Mouse (Mus musculus) limb, embryonic 14.5 days (tissue): ENCODE measurements around the gene Rgs7. TPM values are rescaled to one million over a fixed set of nuclear protein-coding genes. Genes with fewer than 3 reads are reported as not detected.

Source experiments
- ATAC-seq: fragments of 200-750 bp; cut with Nextera tagmentation; 2 replicates; pipeline ENCODE4 v1.8.0; 2017; ENCODE audit warnings: low read depth, moderate number of reproducible peaks, moderate TSS enrichment; ENCODE audit not compliant: low FRiP score
- DNase-seq: peaks from one replicate; pipeline ENCODE4 v3.0.0-alpha.2; 2015; ENCODE audit warnings: low spot score
- H3K27ac ChIP-seq: fragments of 300-500 bp; sonication (generic); replicated peaks from 2 replicates; pipeline ENCODE4 v1.5.1; 2014; ENCODE audit warnings: low read depth, mild to moderate bottlenecking, low read length, moderate library complexity, mixed read lengths
- H3K27me3 ChIP-seq: fragments of 300-500 bp; sonication (generic); 2 replicates; pipeline ENCODE4 v1.6.1; 2014; ENCODE audit warnings: low read length, mixed read lengths; ENCODE audit not compliant: control insufficient read depth, insufficient read depth
- H3K36me3 ChIP-seq: fragments of 300-500 bp; sonication (generic); 2 replicates; pipeline ENCODE4 v1.6.1; 2014; ENCODE audit warnings: mild to moderate bottlenecking, low read length, moderate library complexity, mixed read lengths; ENCODE audit not compliant: control insufficient read depth, insufficient read depth
- H3K4me1 ChIP-seq: fragments of 300-500 bp; sonication (generic); 2 replicates; pipeline ENCODE4 v1.6.1; 2014; ENCODE audit warnings: antibody characterized with exemption, low read length, mixed read lengths; ENCODE audit not compliant: control insufficient read depth, insufficient read depth
- H3K4me2 ChIP-seq: fragments of 300-500 bp; sonication (generic); replicated peaks from 2 replicates; pipeline ENCODE4 v1.6.1; 2014; ENCODE audit warnings: low read depth, mild to moderate bottlenecking, low read length, moderate library complexity; ENCODE audit not compliant: severe bottlenecking
- H3K4me3 ChIP-seq: fragments of 300-500 bp; sonication (generic); replicated peaks from 2 replicates; pipeline ENCODE4 v1.5.1; 2014; ENCODE audit warnings: low read length
- H3K9ac ChIP-seq: fragments of 300-500 bp; sonication (generic); 2 replicates; pipeline ENCODE4 v1.6.1; 2014; ENCODE audit warnings: mild to moderate bottlenecking, low read depth, low read length, moderate library complexity; ENCODE audit not compliant: severe bottlenecking
- H3K9me3 ChIP-seq: fragments of 300-500 bp; sonication (generic); 2 replicates; pipeline ENCODE4 v1.6.1; 2016; ENCODE audit warnings: low read length; ENCODE audit not compliant: control insufficient read depth
- POLR2A ChIP-seq: fragments of 200-500 bp; IDR thresholded peaks from 2 replicates; pipeline ENCODE4 v1.8.0; 2012; ENCODE audit warnings: inconsistent platforms, mild to moderate bottlenecking, moderate library complexity, borderline replicate concordance; ENCODE audit not compliant: insufficient read depth, insufficient read length; ENCODE audit errors: extremely low read depth
- WGBS: fragments of 180-500 bp; shearing (Covaris S2); extraction: QIAGEN DNeasy Blood & Tissue Kit; methylation state at CpG from one replicate; pipeline ENCODE4 v1.1.7; 2014; 5-methylcytosine and 5-hydroxymethylcytosine counted together
- polyA plus RNA-seq, 2 experiments: library from polyadenylated mRNA; depleted of rRNA in 1 of 2; stranded (reverse) in 1 of 2; unstranded in 1 of 2; fragments of >200 nt; fragmentation: Nextera tagmentation in 1 of 2; extraction: Ambion mirVana in 1 of 2; gene quantifications; 2 replicates each; pipeline versions ENCODE4 v1.2.1 to v1.2.3; 2012 to 2014

Gene Rgs7
- polyA plus RNA-seq, 2 experiments: 0.47 to 0.65 TPM

DNA sequence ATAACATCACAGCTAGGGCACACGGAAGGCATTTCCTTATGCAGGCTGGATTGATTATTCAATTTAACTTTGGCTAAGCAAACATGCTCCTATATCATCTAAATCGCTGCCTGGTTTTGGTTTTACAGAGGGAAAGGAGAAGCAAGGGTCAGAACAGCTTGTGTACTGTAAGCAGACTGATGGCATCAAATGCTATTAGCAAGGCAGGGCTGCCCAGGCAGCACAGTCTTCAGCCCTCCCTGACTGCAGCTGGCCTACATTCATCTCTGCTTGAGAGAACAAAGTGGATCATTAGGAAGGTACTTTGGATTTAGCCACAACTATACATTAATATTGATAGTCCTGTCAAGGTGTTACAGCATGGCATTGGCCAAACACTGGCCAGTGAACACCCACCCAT lies 65.2 kb downstream of the Rgs7 start:
- 67% methylated on average over 2 of the region's 2 CpGs for WGBS
- no peaks in the 10 kb centered on the region for H3K4me1 ChIP-seq
- H3K4me3 ChIP-seq: no peak overlapping the region
- H3K27ac ChIP-seq: no peak overlapping the region
- DNase-seq (no peak), ATAC-seq (no peak)
- H3K9me3 ChIP-seq: no peaks in the 10 kb centered on the region
- H3K9ac ChIP-seq: no peak overlapping the region
- no peaks in the 10 kb centered on the region for H3K36me3 ChIP-seq
- H3K27me3 ChIP-seq: no peaks in the 10 kb centered on the region
- no peak for TF ChIP-seq POLR2A
- no peak overlapping the region for H3K4me2 ChIP-seq

DNA sequence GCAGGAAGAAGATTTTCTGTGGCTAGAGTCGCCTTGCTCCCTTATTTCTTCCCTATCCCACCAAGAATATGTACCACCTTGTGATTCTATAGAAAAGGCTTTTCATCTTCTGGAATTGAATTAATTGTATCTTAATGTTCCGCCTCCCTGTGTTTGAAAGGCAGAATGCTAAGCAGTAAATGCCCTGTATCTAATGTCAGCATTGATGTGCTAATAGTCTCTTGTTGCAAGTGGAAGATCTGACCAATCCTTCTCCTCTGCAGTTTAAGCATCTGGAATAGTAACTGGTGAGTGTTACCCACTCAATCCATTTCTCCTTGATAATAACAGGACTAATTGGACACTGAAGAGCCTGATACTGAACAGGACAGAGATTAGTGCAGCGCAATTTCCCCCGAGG lies 65.9 kb downstream of the Rgs7 start:
- no peak for DNase-seq
- H3K4me2 ChIP-seq: no peak overlapping the region
- H3K36me3 ChIP-seq: no peaks in the 10 kb centered on the region
- H3K27me3 ChIP-seq: no peaks in the 10 kb centered on the region
- H3K9ac ChIP-seq: no peak overlapping the region
- H3K4me3 ChIP-seq: no peak overlapping the region
- WGBS: 87% methylated on average over 4 of the region's 4 CpGs
- H3K27ac ChIP-seq: no peak overlapping the region
- no peak for TF ChIP-seq POLR2A
- ATAC-seq: no peak
- no peaks in the 10 kb centered on the region for H3K9me3 ChIP-seq
- no peaks in the 10 kb centered on the region for H3K4me1 ChIP-seq

GRCm38 (mm10) chr1:175420883-175421282 lies 71.4 kb downstream of the Rgs7 start:
- WGBS: 88% methylated on average over 4 of the region's 4 CpGs
- no peak for TF ChIP-seq POLR2A

DNA sequence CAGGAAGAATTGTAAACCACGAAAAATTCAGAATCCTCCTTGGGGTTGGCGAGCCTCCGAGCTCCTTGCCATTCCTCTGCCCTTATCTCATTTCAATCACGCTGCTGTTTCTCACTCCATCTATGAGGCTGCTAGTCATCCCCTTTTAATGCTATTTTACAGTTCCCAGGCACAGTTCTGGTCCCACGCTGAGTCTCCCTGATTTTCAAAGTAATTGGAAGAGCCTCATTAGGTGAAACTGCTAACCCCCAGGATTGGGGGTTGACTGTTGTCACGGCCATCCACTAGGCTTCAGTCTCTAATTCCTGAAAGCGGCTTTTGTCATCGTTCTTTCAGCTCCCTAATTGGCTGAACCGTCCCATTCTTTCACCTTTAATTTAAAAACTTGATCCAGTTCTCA lies 76.6 kb downstream of the Rgs7 start:
- no peak overlapping the region for H3K27ac ChIP-seq
- TF ChIP-seq POLR2A: no peak
- no peaks in the 10 kb centered on the region for H3K9me3 ChIP-seq
- no peak overlapping the region for H3K4me3 ChIP-seq
- H3K36me3 ChIP-seq: no peaks in the 10 kb centered on the region
- no peak overlapping the region for H3K9ac ChIP-seq
- WGBS: 49% methylated on average over 9 of the region's 9 CpGs
- H3K27me3 ChIP-seq: no peaks in the 10 kb centered on the region
- H3K4me1 ChIP-seq: no peaks in the 10 kb centered on the region
- ATAC-seq (no peak), DNase-seq (no peak)
- H3K4me2 ChIP-seq: no peak overlapping the region

More at GRCm38 (mm10) chr1:175420883-175421282, 71.4 kb downstream of the Rgs7 start:
- Histone ChIP-seq H3K4me3 (no peak overlapping the region), H3K36me3 (no peaks in the 10 kb centered on the region), H3K4me2 (no peak overlapping the region), H3K27me3 (no peaks in the 10 kb centered on the region), H3K4me1 (no peaks in the 10 kb centered on the region), H3K9ac (no peak overlapping the region), H3K9me3 (no peaks in the 10 kb centered on the region), H3K27ac (no peak overlapping the region)
- DNase-seq: no peak
- no peak for ATAC-seq

GRCm38 (mm10) chr1:175410399-175410798 lies 81.9 kb downstream of the Rgs7 start:
- no peaks in the 10 kb centered on the region for H3K4me1 ChIP-seq
- no peaks in the 10 kb centered on the region for H3K27me3 ChIP-seq
- ATAC-seq (no peak), DNase-seq (no peak)
- no peak overlapping the region for H3K27ac ChIP-seq
- no peaks in the 10 kb centered on the region for H3K36me3 ChIP-seq
- no peak overlapping the region for H3K9ac ChIP-seq
- H3K9me3 ChIP-seq: no peaks in the 10 kb centered on the region
- 30% methylated on average over 3 of the region's 3 CpGs for WGBS
- no peak overlapping the region for H3K4me3 ChIP-seq
- TF ChIP-seq POLR2A: no peak
- H3K4me2 ChIP-seq: no peak overlapping the region

DNA sequence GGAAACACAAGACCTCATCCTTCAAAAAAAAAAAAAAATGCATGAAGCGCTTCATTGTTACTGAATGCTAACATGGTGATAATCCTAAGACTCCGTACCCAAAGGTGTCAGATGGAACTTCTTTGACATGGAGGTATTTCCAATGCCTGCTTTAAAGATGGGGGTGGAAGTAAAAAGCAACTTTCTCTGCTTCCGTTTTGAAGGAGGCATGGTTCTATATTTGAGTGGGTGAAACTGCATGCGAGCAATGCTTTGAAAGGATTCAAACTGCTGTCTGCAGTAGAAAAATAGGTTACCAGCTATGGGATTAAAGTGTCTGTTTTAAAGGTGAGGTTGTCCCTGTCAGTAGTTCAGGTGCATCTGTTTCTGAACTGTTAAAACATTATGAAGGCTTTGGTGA lies 100.4 kb downstream of the Rgs7 start:
- no peaks in the 10 kb centered on the region for H3K4me1 ChIP-seq
- WGBS: 85% methylated on average over 4 of the region's 4 CpGs
- TF ChIP-seq POLR2A: no peak
- no peaks in the 10 kb centered on the region for H3K9me3 ChIP-seq
- no peaks in the 10 kb centered on the region for H3K27me3 ChIP-seq
- no peak overlapping the region for H3K4me3 ChIP-seq
- H3K4me2 ChIP-seq: no peak overlapping the region
- H3K9ac ChIP-seq: no peak overlapping the region
- H3K27ac ChIP-seq: no peak overlapping the region
- no peak for DNase-seq
- no peak for ATAC-seq
- H3K36me3 ChIP-seq: no peaks in the 10 kb centered on the region
